Mouse (Mus musculus): Measurements from ENCODE around the gene Myd88.
"Not testable (repeated sequence)": the region's sequence is repeated elsewhere in the genome, so short reads cannot be mapped to it uniquely, and the experiment has no call there.

Gene Myd88

DNA sequence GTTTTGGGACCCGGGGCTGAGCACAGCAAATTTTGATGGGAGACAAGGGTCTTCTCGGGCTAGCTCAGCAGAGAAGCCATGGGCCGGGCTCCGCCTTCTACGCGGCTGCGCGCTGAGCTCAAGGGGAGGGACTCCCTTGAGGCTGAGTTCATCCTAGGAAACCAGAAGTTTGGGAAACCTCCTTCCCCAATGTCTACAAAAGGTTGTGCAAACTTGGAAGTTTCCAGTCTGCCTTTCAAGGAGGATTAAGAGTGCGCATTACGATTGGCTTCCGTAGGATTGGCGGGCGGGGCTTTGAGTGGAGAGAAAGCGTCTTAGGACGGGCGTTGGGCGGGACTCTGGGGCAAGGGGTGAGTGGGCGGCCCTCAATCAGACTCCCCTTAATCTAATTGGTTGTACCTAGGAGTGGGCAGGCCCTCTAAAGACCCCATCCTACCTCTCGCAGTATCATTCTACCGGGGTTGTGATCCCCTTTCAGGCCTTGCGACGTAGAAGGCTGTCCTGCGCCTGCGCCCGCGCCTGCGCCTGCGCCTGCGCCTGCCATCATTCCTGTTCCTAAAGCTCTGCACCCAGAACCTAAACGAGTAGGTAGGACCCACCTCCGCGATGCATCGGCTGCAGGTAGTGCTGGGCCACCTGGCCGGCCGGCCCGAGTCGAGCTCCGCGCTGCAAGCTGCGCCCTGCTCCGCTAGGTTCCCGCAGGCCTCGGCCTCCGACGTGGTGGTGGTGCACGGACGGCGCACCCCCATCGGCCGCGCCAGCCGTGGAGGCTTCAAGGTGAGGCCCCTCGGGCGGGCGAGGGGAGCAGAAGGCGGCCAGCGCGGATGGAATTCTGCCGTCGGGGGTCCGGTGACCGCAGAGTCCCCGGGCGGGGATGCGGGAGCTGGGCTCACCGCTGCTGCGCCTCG is at the start of gene Myd88:
Gene Myd88 (minus strand): TSS at position 503 of the 908 bp plus-strand sequence.
- peak; percentile 90 to 92 for DNase-seq

GRCm38 (mm10) chr9:119390214-119390613 is 49.0 kb upstream of the Myd88 start:
- DNase-seq, result no peak

- no peak for DNase-seq
Observed at GRCm38 (mm10) chr9:119388956-119389355, 47.7 kb upstream of the Myd88 start.

- no peak for DNase-seq
Observed at GRCm38 (mm10) chr9:119382603-119383002, 41.4 kb upstream of the Myd88 start.

GRCm38 (mm10) chr9:119378231-119378630 is 37.0 kb upstream of the Myd88 start:
- DNase-seq, result no peak

DNA sequence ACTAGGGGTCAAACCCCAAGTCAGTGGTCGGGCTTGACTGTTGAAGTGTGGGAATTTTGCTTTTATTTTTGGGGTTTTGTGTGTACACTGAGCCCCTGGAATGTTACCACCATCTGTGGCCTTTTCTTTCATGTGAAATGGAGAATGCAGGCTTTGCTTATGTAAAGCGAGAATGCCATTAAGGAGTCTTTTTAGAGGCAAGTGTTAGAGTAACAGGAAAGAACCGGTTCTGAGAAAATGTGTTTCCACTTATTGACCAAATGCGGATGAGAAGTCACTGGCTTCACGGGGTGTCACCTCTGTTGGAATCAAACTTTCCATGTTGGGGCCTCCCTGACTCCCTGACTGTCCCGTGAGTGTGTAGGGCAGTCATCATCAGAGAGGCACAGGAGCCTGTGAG is 34.3 kb upstream of the Myd88 start:
- no peak for DNase-seq

GRCm38 (mm10) chr9:119375008-119375407 is 33.8 kb upstream of the Myd88 start:
- no peak for DNase-seq

DNA sequence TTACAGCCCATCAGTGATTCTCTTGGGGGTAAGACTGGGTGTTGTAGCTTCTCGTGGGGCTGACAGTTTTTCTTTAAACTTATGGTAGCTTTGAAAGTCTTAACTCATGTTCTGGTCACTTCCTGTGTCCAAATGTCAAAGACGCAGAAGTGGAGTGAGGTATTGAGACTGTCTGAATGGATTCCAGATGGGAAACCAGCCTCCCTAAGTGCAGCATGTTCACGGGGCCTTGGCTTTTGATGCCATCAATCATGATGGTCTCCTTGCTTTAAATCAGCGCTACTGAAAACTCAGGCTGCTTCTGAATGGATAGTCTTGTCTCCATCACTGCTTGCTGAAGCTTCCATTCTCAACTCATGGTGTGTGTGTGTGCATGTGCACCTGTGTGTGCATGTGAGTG is 30.0 kb upstream of the Myd88 start:
- DNase-seq, result no peak

DNA sequence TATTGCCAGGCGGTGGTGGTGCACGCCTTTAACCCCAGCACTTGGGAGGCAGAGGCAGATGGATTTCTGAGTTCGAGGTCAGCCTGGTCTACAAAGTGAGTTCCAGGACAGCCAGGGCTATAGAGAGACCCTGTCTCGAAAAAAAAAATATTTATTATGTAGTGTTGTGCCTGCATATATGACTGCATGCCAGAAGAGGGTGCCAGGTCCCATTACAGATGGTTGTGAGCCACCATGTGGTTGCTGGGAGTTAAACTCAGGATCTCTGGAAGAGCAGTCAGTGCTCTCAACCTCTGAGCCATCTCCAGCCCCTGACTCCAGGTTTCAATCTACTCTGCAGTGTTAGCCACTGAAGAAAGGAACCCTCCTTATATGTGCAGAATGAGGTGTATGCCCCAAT is 29.6 kb upstream of the Myd88 start:
- DNase-seq, result not testable (repeated sequence)

DNA sequence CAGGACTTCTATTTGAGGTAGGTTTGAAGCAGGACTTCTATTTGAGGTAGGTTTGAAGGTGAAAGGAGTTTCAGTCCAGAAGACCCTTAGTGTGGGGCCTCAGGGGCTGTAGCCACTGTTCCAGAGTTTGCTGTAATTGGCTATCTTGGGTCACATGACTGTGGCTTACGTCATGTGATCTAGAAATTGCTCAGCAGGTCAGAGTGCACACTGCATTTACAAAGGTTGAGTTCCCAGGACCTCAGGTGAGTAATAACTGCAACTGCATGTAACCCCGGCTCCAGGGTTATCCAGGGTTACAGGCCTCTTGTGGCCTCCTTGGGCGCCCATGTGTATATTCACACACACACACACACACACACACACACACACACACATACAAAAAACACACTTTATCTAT is 27.2 kb upstream of the Myd88 start:
- DNase-seq, result no peak

- DNase-seq, result no peak
Observed at GRCm38 (mm10) chr9:119365284-119365683, 24.1 kb upstream of the Myd88 start, which contains the start of gene Slc22a14. TSS of gene Slc22a14 (minus strand) at chr9:119365553.

GRCm38 (mm10) chr9:119363229-119363628 is 22.0 kb upstream of the Myd88 start:
- no peak for DNase-seq

GRCm38 (mm10) chr9:119361416-119361815 is 20.2 kb upstream of the Myd88 start:
- no peak for DNase-seq

- no peak for DNase-seq
Observed at GRCm38 (mm10) chr9:119358058-119358429, 16.8 kb upstream of the Myd88 start.

DNA sequence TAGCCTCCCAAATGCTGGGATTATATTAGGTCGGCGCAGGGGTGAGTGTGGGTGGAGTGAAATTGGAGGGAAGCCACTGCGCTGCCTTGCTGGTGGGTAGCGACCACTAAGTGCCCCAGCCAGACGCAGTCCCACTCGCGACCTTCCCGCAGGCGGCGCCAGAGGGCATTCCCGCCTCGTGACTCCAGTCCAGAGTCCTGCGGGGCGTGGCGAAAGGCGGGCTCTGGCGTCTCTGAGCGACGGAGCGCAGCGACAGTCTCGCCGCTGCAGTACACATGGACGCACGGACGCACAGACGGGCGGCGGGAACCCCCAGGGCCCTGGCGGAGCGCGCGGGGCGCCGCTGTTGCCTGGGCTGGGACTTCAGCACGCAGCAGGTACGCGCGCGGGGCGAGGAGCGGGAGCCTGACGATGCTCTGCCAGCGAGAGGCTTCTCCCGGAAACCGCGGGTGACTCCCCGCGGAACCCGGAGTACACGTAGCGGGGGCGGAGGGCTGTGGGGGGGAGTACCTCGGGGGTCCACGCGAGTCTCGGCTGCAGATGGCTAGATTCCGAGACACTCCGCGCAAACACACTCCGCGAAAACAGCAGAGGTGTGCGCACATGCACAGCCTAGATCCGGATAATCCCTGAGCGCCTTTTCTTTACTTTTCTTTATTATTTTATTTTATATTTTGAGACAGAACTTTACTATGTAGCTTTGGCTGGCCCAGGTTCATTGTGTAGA is 16.3 kb upstream of the Myd88 start, which contains the start of gene Xylb:
Gene Xylb (plus strand): TSS at position 51 of the 727 bp plus-strand sequence.
- DNase-seq, result peak; percentile 92 to 96

DNA sequence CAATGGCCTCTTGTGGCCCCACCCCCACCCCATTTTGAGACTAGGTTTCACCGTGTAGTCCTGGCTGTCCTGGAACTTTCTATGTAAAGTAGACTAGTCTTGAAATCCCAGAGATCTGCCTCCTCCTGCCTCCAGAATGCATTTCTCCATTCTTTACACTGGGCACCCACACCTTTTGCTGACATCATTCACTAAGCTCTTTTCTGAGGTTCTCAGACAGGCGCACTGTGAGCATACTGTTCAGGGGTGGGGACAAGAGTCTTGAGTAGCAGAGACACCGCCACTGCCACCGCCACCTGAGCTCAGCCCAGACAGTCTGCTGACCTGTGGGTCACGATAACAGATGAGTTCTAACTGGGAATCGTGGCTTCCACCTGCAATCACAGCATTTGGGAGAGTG is 14.7 kb upstream of the Myd88 start:
- DNase-seq, result no peak

- DNase-seq, result no peak
Observed at GRCm38 (mm10) chr9:119353926-119354325, 12.7 kb upstream of the Myd88 start.

GRCm38 (mm10) chr9:119352060-119352459 is 10.8 kb upstream of the Myd88 start:
- DNase-seq, result peak; percentile 80 to 87

GRCm38 (mm10) chr9:119350947-119351705 is 9.9 kb upstream of the Myd88 start:
- DNase-seq, result no peak

DNA sequence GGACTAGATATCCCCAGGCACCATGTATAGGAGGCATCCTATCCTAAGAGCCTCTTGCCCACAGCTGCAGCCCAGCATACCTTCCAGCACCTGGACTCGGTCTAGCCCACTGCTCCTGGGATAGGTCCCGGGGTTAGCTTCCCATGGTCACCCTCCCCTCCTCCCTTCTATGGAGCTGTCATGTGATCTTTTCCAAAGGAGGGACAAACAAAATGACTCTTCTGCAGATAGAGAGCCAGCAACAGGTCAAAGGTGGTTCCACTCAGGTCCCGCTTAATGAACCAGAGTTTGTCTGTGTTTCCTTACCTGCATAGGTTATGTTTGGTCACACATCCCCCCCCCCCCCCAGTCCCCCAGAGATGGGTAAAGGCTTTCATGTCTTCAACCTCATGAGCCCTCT is 9.3 kb upstream of the Myd88 start:
- no peak for DNase-seq

DNA sequence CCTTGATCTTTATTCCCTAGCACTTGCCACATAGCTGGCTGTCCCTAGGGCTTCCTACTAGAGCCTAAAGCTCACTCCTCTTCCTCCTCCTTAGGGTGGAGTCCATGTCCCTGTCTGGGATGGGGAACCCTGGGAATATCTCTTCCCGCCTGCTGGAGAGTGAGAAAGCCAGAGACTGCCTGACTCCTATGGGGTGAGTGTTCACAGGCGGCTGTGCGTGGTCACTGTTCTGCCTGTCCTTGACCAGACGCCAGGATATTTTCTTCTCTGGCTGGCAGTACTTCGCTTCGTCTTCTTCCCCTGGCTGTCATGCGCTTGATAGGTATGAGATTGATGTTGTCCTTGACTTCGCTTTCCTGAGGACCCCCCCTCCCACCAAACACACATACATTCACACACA is 5.2 kb upstream of the Myd88 start:
- DNase-seq, result no peak

DNA sequence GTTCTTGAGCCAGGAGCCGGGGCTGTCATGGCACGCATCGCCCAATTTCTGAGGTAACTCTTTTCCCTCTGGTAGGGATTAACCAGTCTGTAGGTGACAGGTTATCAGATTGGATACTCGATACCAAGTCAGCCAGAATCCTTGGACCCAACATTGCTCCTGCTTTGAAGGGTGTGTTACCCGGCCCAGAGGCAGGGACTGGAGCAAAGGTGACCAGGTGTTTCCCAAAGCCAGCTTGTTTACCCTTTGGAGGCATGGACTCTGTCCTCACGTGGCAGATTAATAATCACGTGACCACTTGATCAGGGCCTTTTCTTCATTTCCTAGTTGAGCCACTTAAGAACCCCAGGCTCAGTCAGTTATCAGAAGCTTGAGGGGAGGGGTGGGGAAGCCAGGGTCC is 1.5 kb upstream of the Myd88 start:
- no peak for DNase-seq

GRCm38 (mm10) chr9:119340212-119340580 is 1.0 kb downstream of the Myd88 start:
- DNase-seq, result no peak
